Mouse (Mus musculus): Measurements from ENCODE around the gene Zfyve1. TPM values are rescaled to one million over a fixed set of nuclear protein-coding genes. Genes with fewer than 3 reads are reported as not detected.
A peak's percentile ranks its signal among the peaks of the same experiment; 100 is the strongest.

The Zfyve1 gene
- total RNA-seq, 1 experiment from 2014 or later = 15.9 TPM

DNA sequence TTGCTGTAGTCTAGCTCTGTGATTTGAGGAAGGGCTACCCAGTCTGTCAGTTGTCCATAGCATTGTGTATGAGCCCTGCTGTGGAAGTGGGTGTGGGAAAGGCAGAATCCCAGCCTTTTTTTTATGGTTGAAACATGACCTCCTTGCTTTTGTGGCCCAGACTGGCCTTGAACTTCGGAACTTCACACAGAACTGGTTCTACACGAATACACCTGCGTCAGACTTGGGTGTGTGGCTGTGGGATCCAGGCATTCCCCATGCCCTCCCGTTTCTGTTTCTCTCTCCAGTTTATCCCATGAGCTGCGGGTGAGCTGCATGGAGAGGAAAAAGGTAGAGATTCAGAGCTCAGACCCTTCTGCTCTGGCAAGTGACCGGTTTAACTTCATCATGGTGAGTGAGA, 65.0 kb downstream of the Zfyve1 start:
- ATAC-seq (replicated peaks; ENCODE audit: insufficient number of reproducible peaks, low FRiP score, low TSS enrichment, poor library complexity, severe bottlenecking) = no peak

DNA sequence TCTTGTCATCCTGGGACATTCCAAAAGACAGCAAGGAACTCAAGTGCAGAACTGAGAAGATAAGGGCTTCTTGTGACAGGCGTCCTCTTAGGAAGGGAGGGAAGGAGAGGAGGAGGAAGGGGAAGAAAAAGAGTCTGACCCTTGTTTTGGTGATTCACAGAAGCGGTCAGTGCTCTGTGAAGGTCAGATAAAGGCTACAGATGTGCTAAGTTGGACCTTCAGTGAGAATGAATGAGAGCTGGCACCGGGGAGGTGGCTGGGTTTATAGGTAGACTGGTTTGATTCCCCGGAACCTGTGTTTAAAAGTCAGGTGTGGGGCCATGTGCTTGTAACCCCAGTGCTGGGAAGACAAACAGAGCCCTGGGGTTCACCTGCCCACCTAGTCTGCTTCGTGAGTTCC, 68.4 kb downstream of the Zfyve1 start:
- ATAC-seq (replicated peaks; ENCODE audit: insufficient number of reproducible peaks, low FRiP score, low TSS enrichment, poor library complexity, severe bottlenecking) = no peak

DNA sequence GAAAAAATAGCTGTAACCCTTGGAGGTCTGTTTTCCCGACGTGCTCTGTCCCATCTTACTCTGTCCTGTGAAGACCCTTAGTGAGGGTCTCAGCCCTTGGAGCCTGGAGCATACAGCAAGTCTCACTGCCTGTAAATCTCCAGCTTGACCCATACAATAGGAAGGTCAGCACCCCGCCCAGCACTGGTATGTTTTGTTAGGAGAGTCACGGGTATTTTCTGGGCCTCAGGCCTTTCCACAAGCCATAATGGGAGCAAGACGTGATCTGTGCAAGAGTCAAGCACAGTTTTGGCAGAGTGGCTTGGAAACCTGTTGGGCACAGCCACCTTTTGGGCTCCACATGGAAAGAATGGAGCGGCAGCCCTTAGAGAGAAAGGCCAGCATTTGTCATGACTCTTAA, 69.2 kb downstream of the Zfyve1 start:
- ATAC-seq (replicated peaks; ENCODE audit: insufficient number of reproducible peaks, low FRiP score, low TSS enrichment, poor library complexity, severe bottlenecking) = no peak

DNA sequence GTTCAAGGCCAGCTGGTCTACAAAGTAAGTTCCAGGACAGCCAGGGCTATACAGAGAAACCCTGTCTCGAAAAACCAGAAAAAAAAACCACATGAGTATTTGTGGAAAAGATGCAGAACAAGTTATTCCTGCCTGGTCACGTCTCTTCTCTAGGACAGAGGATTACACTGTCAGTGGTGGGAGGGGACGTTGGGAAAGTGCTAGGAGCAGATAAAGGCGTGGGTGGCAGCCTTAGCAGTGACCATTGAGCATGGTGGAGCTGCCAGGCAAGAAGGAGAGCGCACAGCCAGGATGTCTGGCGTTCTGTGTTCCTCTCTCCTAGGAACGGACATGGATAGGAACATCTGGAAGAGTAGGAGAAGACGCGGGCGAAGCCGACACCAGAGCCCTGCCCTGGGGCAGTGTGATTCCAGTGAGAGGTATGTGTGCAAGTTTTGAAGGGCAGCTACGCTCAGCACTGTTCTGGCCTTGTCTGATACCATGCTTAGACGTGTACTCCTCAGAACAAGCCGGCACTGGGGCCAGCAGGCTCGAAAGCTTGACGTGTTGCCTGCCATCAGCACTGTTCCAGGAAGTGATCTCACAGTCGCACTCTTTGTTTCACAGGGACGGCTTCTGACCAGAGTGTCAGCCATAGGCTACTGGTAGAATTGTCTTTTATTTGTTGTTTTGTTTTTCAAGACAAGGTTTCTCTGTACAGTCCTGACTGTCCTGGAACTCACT, 71.0 kb downstream of the Zfyve1 start:
- ATAC-seq (replicated peaks; ENCODE audit: insufficient number of reproducible peaks, low FRiP score, low TSS enrichment, poor library complexity, severe bottlenecking) = no peak

DNA sequence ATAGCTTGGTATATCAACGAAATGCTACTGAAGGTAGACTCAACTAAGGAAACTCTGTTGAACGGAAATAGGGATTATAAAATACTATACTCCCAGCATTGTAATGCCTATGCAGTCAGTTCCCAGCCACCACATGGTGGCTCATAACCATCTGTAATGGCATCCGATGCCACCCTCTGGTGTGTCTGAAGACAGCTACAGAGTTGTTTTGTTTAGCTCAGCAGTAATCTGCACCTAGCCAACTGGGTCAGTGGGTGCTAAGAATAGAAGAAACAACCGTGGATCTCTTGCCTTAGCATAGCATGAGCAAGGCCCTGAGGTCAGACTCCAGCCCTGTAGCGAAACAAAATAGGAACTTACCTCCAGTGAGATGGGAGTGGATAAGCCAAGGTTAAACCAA, 72.7 kb downstream of the Zfyve1 start:
- ATAC-seq (replicated peaks; ENCODE audit: insufficient number of reproducible peaks, low FRiP score, low TSS enrichment, poor library complexity, severe bottlenecking) = no peak

DNA sequence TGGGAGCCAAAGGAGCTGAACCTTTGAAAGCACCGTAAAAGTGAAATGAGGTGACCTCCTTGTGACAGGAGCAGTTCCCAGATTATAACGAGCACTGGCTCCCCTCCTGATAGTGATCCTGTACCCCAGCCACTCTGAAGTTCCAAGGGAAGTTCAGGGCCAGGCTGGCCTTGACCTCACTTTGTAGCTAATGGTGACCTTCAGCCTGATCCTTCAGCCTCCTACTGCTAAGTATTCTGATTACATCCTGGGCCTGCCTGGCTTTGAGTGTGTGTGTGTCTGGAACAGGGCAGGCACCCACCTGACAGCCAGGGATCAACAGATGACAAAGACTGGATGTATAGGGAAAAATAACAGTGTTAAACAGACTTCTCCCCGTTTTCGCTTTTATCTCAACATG, 73.1 kb downstream of the Zfyve1 start:
- no peak for ATAC-seq (replicated peaks; ENCODE audit: insufficient number of reproducible peaks, low FRiP score, low TSS enrichment, poor library complexity, severe bottlenecking)

DNA sequence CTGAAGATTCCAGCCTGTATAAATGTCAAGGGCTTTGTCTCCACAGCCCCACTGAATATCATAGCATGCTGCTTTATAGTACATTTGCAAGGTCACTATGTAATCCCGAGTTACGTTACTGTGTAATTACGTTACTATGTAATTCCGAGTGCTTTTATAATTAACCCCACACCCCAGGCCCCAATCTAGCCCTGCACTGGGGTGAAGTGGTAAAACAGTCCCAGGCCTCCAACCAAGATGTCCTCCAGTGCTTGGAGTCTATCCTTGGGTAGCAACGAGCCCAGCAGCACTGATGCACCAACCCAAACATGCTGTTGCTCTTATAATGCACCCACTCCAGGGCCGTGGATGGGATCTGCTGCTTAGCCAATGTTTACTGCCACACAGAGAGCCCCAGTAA, 74.0 kb downstream of the Zfyve1 start:
- ATAC-seq (replicated peaks; ENCODE audit: insufficient number of reproducible peaks, low FRiP score, low TSS enrichment, poor library complexity, severe bottlenecking) = no peak

DNA sequence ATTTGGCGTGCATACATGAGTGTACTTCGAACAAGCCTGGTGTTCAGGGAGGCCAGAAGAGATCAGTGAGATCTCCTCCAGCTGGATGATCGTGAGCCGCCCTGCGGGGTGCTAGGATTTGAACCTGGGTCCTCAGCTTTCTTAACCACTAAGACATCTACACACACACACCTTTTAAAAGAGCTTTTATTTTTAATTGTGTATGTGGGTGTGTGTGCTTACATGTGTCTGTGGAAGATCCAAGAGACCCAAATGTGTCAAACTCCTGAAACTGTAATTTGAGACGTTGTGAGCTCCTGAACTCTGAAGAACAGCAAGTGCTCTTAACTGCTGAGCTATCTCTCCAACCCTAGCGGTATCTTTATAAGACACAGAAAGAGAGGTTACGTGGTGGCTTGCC, 75.9 kb downstream of the Zfyve1 start:
- no peak for ATAC-seq (replicated peaks; ENCODE audit: insufficient number of reproducible peaks, low FRiP score, low TSS enrichment, poor library complexity, severe bottlenecking)

DNA sequence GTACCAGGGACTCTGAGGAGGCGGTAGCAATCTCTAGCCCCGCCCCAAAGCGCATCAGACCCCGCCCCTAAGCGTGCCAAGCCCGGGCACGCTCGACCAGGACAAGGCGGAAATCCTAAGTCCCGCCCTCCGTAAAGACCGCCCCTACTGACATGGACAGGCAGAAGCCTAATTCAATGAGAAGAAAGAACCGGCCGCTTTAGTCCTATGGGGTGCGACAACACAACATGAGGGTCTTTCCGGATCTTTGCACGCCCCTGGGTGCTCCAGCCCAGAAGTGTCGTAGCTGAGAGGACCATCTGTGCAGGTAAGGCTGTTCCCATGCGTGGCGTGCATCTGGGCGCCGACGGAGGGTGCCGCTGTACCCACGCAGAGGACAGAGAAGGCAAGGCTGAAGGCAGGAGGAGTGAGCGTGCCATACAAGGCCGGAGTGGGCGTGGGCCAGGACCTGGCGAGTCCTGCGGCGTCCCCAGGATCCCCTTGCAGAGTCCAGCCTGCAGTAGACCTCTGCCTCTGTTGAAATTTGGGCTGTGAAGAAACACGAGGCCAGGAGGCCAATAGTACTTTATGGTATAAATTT, 76.6 kb downstream of the Zfyve1 start, which contains the start of gene Dcaf4:
TSS of gene Dcaf4 (plus strand) at position 156 of the 580 bp plus-strand sequence.
- peak; percentile 97 for ATAC-seq (replicated peaks; ENCODE audit: insufficient number of reproducible peaks, low FRiP score, low TSS enrichment, poor library complexity, severe bottlenecking)

DNA sequence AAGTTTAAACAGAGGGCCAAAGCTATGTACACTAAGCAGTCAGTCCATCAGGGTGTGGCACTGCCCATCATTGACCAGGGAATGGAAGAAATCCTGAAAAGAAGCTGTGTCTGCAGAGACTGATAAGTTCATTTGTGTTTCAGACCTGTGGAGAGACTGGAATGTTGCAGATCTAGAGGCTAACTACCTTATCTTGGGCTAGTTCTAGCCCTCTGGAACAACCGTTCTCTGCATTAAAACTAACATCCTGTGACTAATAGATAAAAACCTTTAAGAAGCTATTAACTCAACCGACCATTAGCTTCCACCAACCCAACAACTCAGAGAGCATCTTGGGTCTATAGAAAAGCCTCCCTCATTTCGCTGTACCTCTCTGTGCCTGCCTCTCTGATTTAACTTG, 79.4 kb downstream of the Zfyve1 start:
- ATAC-seq (replicated peaks; ENCODE audit: insufficient number of reproducible peaks, low FRiP score, low TSS enrichment, poor library complexity, severe bottlenecking) = no peak

DNA sequence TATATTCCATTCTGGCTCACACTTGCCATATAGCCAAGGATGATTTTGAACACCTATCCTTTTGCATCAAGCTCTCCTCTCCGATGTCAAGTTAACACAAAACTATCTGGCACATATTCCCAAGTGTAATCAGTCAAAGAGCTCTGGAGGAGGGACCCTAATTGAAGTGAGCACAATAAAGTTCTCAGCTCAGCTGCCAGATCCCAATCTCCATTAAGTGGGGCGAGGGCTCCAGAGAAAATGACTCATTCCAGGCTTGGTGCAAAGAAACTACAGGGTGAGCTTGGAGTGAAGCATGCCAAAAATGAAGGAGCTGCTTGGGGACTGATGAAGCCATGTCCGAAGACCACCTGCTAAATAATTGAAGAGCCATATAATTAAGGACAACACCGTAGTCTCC, 82.8 kb downstream of the Zfyve1 start:
- ATAC-seq (replicated peaks; ENCODE audit: insufficient number of reproducible peaks, low FRiP score, low TSS enrichment, poor library complexity, severe bottlenecking) = no peak

DNA sequence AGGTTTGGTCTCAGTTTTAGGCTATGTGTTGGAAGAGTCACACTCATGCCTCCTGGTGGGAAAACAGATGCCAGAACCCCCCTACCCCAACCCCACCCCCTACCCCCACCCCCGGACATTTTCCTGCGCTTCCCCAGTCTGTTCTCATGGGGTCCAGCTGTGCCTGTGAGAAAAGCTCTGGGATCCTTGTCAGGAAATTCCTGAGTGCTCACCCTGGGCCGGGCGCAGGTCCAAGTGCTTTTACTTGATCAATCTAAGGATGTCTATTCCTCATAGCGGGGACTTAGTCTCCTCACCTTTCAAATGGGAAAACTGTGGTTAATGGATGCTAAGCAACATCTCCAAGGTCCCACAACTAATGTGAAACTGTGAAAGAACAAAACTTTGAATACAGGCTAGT, 83.8 kb downstream of the Zfyve1 start:
- ATAC-seq (replicated peaks; ENCODE audit: insufficient number of reproducible peaks, low FRiP score, low TSS enrichment, poor library complexity, severe bottlenecking) = no peak

DNA sequence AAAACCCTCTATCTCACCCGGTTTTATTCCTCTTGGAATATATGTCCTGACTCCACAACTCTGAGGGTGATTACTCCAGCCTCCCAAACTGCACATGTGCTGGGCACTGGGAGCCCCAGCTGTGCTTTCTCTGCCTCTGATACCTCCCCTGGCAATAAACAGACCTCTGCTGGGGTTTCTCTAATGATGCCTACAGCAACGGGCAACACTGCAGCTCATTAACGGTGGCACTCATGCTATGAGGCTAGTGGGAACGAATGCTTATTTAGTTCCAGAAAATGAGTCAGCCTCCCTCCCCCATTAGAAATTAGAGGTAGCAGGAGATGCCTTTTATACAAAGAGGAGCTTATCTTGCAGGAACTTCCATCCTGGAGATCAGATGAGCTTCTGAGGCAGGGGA, 84.2 kb downstream of the Zfyve1 start:
- no peak for ATAC-seq (replicated peaks; ENCODE audit: insufficient number of reproducible peaks, low FRiP score, low TSS enrichment, poor library complexity, severe bottlenecking)

DNA sequence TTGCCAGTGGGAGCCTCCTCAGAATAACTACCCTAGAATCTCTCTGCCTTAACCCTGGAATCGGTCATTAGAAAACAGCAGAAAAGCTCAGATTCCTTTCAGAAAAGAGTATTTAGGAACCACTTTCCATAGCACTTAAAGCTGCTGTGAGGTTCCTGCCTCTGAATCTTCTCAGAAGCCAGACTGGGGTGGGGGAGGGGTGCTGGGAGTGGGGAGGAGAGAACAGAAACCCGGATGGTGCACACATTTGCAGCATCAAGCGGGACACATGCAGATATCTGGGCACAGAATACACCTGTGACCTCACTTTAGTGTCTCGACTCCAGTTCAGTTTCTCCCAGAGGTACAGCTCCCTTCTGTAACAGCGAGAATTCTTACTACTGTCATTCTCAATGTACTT, 86.4 kb downstream of the Zfyve1 start:
- ATAC-seq (replicated peaks; ENCODE audit: insufficient number of reproducible peaks, low FRiP score, low TSS enrichment, poor library complexity, severe bottlenecking) = no peak

DNA sequence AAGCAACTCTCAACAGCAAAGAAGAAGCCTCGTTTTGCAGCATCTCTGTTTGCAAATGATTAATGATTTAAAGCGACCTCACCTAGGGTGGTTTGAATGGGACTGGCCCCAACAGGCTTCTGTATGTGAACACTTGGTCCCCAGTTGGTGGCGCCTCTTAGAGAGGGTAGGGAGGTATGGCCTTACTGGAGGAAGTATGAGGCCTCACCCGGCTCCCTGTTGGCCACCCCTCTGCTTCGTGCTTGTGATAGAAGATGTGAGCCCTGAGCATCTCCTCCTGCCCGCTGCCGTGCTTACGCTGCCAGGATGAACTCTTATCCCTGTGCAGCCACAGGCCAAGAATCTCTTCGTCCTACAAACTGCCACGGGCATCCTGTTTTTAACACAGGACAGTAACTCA, 90.5 kb downstream of the Zfyve1 start:
- ATAC-seq (replicated peaks; ENCODE audit: insufficient number of reproducible peaks, low FRiP score, low TSS enrichment, poor library complexity, severe bottlenecking) = no peak

DNA sequence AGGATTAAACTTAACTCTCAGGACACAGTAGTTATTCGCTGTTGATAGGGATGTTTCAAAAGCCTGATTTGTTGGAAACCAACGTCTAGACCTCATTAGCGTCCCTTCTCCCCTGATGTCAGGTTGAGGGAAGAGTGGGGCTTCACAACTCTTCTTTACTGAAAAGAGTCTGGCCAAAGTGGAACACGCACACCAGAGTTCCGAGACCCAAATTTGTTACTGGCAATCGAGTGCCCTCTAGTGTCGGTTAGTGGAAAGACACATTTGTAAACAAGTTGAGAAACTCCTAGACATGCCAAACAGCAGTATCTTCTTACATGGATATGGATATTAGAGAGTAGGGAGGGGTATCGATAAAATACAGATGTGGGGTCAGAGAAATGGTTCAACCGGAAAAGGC, 94.8 kb downstream of the Zfyve1 start:
- peak; percentile 70; the same call in 1 of the 2 replicates for ATAC-seq (replicated peaks; ENCODE audit: insufficient number of reproducible peaks, low FRiP score, low TSS enrichment, poor library complexity, severe bottlenecking)

DNA sequence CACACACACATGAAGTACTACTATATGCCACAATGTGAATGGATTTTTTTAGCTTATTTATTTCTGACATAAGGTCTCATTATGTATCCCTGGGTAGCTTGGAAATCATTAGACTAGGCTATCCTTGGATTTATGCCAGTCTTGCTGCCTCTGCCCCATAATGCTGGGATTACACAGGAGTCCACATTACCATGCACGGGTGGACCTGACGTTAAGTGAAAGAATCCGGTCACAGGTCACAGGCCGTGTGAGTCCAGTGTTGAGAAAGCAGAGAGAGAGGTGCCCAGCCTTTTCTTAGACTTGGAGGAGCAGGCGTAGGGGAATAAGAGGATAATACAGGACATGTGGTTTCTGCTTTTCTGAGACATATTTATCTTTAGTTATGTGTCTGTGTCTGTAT, 97.8 kb downstream of the Zfyve1 start:
- ATAC-seq (replicated peaks; ENCODE audit: insufficient number of reproducible peaks, low FRiP score, low TSS enrichment, poor library complexity, severe bottlenecking) = no peak

DNA sequence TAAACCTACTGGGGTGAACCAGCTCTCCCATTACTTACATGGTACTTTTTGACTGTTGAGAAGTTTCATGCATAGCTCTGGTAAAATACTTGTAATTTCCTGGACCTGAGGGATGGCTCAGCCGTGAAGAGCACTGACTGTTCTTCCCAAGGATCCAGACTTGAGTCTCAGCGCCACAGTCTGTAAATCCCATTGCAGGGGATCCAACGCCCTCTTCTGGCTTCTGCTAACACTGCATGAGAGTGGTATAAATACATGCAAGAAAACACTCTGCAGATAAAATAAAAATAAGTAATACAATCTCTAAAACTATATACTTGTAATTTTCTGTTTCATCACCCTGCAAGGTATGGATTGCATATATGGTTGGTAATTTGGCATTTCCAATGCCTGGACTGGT, 99.1 kb downstream of the Zfyve1 start:
- no peak for ATAC-seq (replicated peaks; ENCODE audit: insufficient number of reproducible peaks, low FRiP score, low TSS enrichment, poor library complexity, severe bottlenecking)

DNA sequence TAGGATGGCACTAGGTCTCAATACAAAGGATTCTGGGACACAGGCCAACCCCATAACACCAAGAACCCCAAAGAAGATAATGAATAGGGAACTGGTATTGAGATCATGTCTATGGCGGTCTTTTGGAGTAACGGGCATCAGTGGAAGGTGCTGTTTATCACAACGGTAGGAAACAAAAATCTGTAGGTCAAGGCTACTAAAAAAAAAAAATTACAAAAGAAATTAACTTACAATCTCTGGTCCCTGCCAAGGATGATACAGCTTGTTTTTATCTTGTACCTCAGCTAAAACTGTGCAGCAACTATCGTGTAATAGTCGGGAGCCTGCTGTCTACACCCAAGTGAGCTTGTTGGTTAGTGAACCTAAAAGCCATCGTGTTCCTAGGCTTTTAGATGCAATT, 100.3 kb downstream of the Zfyve1 start:
- no peak for ATAC-seq (replicated peaks; ENCODE audit: insufficient number of reproducible peaks, low FRiP score, low TSS enrichment, poor library complexity, severe bottlenecking)
